Mouse (Mus musculus): ENCODE measurements around the gene Nop16. TPM values are rescaled to one million over a fixed set of nuclear protein-coding genes. Genes with fewer than 3 reads are reported as not detected.

The Nop16 gene
- polyA plus RNA-seq, 1 experiment from 2014 or later, result 69.1 TPM

DNA sequence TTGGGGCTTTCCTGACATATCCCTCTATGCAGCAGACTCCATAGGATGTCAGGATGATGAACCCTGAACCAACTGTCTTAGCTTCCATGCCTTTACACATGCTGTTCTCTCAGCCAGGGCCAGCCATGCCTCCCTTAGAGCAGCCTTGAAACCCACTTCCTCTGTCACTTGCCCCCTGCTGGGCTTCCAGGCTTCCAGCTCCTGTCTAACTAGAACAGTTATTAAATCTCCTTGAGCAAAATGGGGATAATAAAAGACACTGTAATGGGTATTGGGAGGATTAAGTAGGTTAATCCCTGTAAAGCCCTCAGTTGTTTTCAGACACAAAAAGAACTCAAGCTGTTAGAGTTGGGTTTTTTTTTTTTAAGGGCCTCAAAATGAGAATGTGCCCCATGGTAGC is 13.6 kb upstream of the Nop16 start:
- H3K4me2 ChIP-seq (ENCODE audit: low read length), result no peak overlapping the region
- no peak overlapping the region for H3K27ac ChIP-seq (ENCODE audit: low read depth, low read length)
- no peak overlapping the region for H3K4me3 ChIP-seq (ENCODE audit: low read length)
- no peaks in the 10 kb centered on the region for H3K27me3 ChIP-seq (replicated peaks; ENCODE audit: control insufficient read depth, insufficient read depth, low read length)
- H3K9ac ChIP-seq (ENCODE audit: low read depth, low read length), result no peak overlapping the region
- no peaks in the 10 kb centered on the region for H3K9me3 ChIP-seq (ENCODE audit: control insufficient read depth, low read length)
- peaks cover 10% of the 10 kb centered on the region for H3K36me3 ChIP-seq (ENCODE audit: control insufficient read depth, insufficient read depth, low read length)
- no peak for ATAC-seq
- H3K4me1 ChIP-seq (ENCODE audit: control insufficient read depth, insufficient read depth, low read depth, low read length), result peaks cover 6% of the 10 kb centered on the region

DNA sequence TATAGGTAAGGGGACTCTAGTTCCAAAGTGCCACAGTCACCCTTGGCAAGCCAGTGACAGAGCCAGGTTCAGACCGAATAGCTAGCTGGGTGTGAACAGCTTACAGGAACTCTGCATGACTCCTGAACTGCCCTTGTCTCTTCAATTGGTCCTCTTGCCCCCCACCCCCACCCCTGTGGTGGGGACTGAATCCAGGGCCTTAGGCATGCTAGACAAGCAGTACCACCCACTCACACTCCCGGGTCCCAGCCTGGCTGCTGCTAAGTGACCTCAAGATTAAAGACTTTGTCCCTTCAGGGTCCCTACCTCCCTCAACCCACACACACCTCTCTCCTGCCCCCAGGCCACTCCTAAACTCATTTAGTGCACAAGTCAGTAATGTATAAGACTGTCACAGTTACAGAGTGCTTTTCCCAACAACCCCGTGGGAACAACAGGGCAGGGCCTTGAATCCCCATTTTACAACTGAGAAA is 12.8 kb upstream of the Nop16 start:
- no peaks in the 10 kb centered on the region for H3K9me3 ChIP-seq (ENCODE audit: control insufficient read depth, low read length)
- H3K36me3 ChIP-seq (ENCODE audit: control insufficient read depth, insufficient read depth, low read length), result peaks cover 17% of the 10 kb centered on the region
- no peaks in the 10 kb centered on the region for H3K4me1 ChIP-seq (ENCODE audit: control insufficient read depth, insufficient read depth, low read depth, low read length)
- no peak for ATAC-seq
- H3K4me2 ChIP-seq (ENCODE audit: low read length), result no peak overlapping the region
- H3K9ac ChIP-seq (ENCODE audit: low read depth, low read length), result no peak overlapping the region
- no peak overlapping the region for H3K27ac ChIP-seq (ENCODE audit: low read depth, low read length)
- WGBS, result 63% methylated on average over 3 of the region's 3 CpGs
- no peak overlapping the region for H3K4me3 ChIP-seq (ENCODE audit: low read length)
- no peaks in the 10 kb centered on the region for H3K27me3 ChIP-seq (replicated peaks; ENCODE audit: control insufficient read depth, insufficient read depth, low read length)

DNA sequence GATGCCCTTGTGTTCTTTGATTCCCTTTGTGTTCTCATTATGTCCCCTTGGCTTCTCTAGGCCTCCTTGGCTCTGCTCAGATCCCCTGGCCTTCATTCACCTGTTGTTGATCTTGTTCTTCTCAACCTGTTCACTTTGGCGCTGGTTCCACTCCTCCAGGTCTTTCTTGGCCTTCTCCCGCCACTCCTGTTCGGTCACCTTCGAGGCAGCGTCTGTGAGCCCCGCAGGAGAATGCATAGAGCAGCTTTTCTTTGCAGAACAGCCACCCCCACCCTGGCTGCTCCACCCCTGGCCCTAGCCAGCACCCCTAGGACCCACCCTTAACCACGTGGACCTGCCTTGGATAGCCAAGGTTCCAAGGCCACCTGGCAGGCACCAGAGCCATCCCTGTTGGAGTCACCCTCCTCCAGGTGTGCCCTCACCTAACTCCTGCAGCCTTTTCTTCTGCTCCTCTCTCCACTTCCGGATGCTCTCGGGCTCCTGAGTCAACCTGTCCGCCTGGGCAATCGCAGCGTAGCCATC is 8.8 kb upstream of the Nop16 start:
- no peak overlapping the region for H3K4me2 ChIP-seq (ENCODE audit: low read length)
- H3K4me3 ChIP-seq (ENCODE audit: low read length), result no peak overlapping the region
- 91% methylated on average over 12 of the region's 12 CpGs for WGBS
- H3K4me1 ChIP-seq (ENCODE audit: control insufficient read depth, insufficient read depth, low read depth, low read length), result 0 out of 2 replicates have a peak, but pooled peaks cover 4% of the 10 kb centered on the region
- H3K9ac ChIP-seq (ENCODE audit: low read depth, low read length), result no peak overlapping the region
- H3K27ac ChIP-seq (ENCODE audit: low read depth, low read length), result no peak overlapping the region
- H3K9me3 ChIP-seq (ENCODE audit: control insufficient read depth, low read length), result no peaks in the 10 kb centered on the region
- H3K36me3 ChIP-seq (ENCODE audit: control insufficient read depth, insufficient read depth, low read length), result peaks cover 13% of the 10 kb centered on the region
- no peak for ATAC-seq
- no peaks in the 10 kb centered on the region for H3K27me3 ChIP-seq (replicated peaks; ENCODE audit: control insufficient read depth, insufficient read depth, low read length)

DNA sequence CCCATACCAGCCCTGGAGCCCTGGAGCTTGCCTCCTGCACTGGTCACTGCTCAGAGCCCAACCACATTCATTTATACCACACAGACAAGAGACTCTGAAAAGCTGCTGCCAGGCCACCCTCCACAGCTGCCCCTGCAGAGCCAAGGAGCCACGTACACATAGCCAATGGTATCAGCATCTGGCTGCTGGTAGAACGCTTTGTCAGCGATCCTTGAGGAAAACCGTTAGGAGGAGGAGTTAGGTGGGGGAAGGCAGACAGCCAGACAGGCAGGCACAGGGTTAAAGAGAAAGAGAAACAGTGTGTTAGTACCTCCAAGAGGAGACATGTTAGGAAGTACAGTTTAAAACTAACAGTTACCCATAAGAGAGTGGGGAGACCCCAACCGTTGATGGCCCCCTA is 7.0 kb upstream of the Nop16 start:
- Histone ChIP-seq H3K9me3 (ENCODE audit: control insufficient read depth, low read length) (no peaks in the 10 kb centered on the region), H3K4me1 (ENCODE audit: control insufficient read depth, insufficient read depth, low read depth, low read length) (peaks cover 8% of the 10 kb centered on the region; the same call in 1 of the 2 replicates), H3K27me3 (replicated peaks; ENCODE audit: control insufficient read depth, insufficient read depth, low read length) (no peaks in the 10 kb centered on the region), H3K9ac (ENCODE audit: low read depth, low read length) (no peak overlapping the region), H3K4me3 (ENCODE audit: low read length) (no peak overlapping the region), H3K4me2 (ENCODE audit: low read length) (no peak overlapping the region), H3K27ac (ENCODE audit: low read depth, low read length) (no peak overlapping the region), H3K36me3 (ENCODE audit: control insufficient read depth, insufficient read depth, low read length) (peaks cover 15% of the 10 kb centered on the region)
- ATAC-seq, result 0 out of 2 replicates have a peak, but pooled peaks have one; percentile 13
- 60% methylated on average over 5 of the region's 5 CpGs for WGBS

DNA sequence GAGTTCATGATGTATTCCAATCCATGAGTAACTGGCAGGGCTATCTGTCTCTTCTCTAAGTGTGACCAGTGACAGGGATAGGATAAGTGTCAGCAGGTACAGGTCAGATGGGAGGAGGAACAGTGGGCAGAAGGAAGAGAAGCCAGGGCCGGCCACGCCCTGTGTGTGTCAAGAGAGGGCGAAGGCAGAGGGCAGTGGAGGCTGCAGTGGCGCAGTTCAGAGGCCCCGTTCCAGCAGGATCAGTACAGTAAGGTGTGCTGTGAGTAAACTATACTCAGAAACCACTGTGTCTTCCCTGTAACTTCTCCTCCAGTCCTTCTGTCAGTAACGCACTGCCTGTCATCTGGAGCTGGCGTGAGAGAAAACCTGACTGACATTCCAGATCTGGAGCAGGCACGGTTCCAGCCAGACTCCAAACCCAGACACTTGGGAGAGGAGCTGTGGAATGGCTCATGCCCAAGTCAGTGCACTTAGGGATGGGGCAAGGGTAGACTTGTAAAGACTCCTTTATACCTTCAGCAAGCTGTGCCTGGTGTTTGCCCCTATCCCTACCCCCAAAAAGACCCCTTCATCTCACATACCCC is 6.3 kb upstream of the Nop16 start:
- Histone ChIP-seq H3K4me1 (ENCODE audit: control insufficient read depth, insufficient read depth, low read depth, low read length) (peaks cover 14% of the 10 kb centered on the region), H3K36me3 (ENCODE audit: control insufficient read depth, insufficient read depth, low read length) (peaks cover 15% of the 10 kb centered on the region), H3K9ac (ENCODE audit: low read depth, low read length) (peak overlapping the region; percentile 22; the same call in 1 of the 2 replicates), H3K4me2 (ENCODE audit: low read length) (no peak overlapping the region), H3K9me3 (ENCODE audit: control insufficient read depth, low read length) (no peaks in the 10 kb centered on the region), H3K27me3 (replicated peaks; ENCODE audit: control insufficient read depth, insufficient read depth, low read length) (no peaks in the 10 kb centered on the region), H3K27ac (ENCODE audit: low read depth, low read length) (0 out of 2 replicates have a peak overlapping the region, but pooled peaks have one; percentile 12), H3K4me3 (ENCODE audit: low read length) (no peak overlapping the region)
- WGBS, result 85% methylated on average over 8 of the region's 8 CpGs
- ATAC-seq, result no peak

DNA sequence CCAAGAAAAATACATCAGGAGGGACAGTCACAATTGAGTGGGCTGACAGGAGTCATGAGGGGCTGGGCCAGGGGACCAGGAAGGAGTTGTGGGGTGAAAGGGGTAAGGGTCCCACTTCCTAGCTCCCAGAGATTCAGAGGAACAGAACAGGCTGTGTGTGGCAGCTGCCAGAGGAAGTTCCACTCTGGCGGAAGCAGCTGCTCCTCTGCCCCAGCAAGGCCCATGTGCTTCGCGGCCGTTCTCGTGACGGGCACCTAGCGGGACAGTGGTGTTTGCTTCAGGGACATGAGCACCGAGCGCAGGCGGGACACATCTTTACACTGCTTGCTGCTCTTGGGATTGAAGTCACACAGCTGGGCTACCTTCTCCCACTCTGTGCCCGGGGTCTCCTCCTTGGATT is 3.7 kb upstream of the Nop16 start:
- H3K4me3 ChIP-seq (ENCODE audit: low read length), result no peak overlapping the region
- no peak overlapping the region for H3K4me2 ChIP-seq (ENCODE audit: low read length)
- ATAC-seq, result no peak
- H3K4me1 ChIP-seq (ENCODE audit: control insufficient read depth, insufficient read depth, low read depth, low read length), result peaks cover 25% of the 10 kb centered on the region
- WGBS, result 82% methylated on average over 11 of the region's 11 CpGs
- no peaks in the 10 kb centered on the region for H3K9me3 ChIP-seq (ENCODE audit: control insufficient read depth, low read length)
- no peak overlapping the region for H3K9ac ChIP-seq (ENCODE audit: low read depth, low read length)
- no peaks in the 10 kb centered on the region for H3K27me3 ChIP-seq (replicated peaks; ENCODE audit: control insufficient read depth, insufficient read depth, low read length)
- peaks cover 13% of the 10 kb centered on the region for H3K36me3 ChIP-seq (ENCODE audit: control insufficient read depth, insufficient read depth, low read length)
- H3K27ac ChIP-seq (ENCODE audit: low read depth, low read length), result no peak overlapping the region

DNA sequence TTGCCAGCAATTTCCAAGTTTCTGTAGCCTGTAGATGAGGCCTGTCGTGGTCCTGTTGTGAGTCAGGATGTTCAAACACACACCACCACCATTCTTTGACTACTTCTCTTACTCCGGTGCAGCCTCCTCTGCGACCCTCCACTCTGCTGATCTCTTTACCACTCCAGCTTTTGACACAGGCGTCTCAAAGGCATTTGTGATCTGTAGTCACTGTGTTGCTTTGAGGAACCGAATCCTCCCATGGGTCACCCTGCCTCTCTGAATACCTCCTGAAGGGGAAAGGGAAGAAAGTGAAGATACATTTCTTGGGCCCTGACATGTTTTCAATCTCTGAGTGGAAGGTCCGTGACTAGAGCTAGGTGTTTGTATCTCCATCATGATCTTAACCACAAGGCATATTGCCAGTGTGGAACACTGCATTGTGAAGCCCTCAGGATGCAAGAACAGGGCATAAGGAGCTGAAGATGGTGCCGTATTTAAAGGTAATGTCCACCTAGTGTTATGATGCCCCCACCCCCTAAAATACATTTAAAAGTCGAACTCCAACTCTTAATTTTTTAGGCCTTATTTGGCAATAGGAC is 2.0 kb upstream of the Nop16 start:
- peaks cover 2% of the 10 kb centered on the region; the same call in 1 of the 2 replicates for H3K36me3 ChIP-seq (ENCODE audit: control insufficient read depth, insufficient read depth, low read length)
- H3K4me2 ChIP-seq (ENCODE audit: low read length), result peak overlapping the region; percentile 76
- ATAC-seq, result no peak
- H3K9ac ChIP-seq (ENCODE audit: low read depth, low read length), result no peak overlapping the region
- H3K9me3 ChIP-seq (ENCODE audit: control insufficient read depth, low read length), result no peaks in the 10 kb centered on the region
- H3K27me3 ChIP-seq (replicated peaks; ENCODE audit: control insufficient read depth, insufficient read depth, low read length), result no peaks in the 10 kb centered on the region
- H3K27ac ChIP-seq (ENCODE audit: low read depth, low read length), result no peak overlapping the region
- 94% methylated on average over 8 of the region's 8 CpGs for WGBS
- H3K4me1 ChIP-seq (ENCODE audit: control insufficient read depth, insufficient read depth, low read depth, low read length), result peaks cover 25% of the 10 kb centered on the region
- H3K4me3 ChIP-seq (ENCODE audit: low read length), result peak overlapping the region; percentile 92; the same call in 1 of the 2 replicates

DNA sequence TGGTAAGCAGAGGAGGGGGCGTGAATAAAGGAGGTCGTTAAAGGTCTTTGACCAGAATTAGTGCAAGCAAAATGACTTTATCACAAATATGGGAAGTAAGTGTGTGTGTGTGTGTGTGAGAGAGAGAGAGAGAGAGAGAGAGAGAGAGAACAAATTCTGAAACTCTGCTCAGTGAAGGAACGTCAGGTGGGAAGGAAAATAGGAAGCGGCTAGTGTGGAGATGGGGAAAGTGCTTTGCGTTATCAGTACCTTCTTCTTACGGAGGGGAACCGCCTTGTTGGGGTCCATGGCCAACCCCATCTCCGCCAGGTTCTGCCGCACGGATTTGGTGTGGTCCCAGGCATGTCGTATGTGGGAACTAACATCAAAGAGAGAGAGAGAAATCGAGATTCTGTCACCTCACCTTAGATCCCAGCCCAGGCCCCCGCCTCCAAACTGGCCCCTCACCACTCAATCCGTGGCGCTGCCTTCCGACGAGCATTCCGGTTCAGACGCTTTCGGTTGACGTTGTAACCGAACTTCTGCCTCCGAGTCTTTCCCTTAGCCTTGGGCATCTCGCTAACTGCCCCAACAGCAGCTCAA is 385 bp downstream of the Nop16 start:
- peak overlapping the region; percentile 62 for H3K4me2 ChIP-seq (ENCODE audit: low read length)
- H3K27me3 ChIP-seq (replicated peaks; ENCODE audit: control insufficient read depth, insufficient read depth, low read length), result no peaks in the 10 kb centered on the region
- H3K36me3 ChIP-seq (ENCODE audit: control insufficient read depth, insufficient read depth, low read length), result peaks cover 3% of the 10 kb centered on the region
- ATAC-seq, result peak; percentile 7; the same call in 1 of the 2 replicates
- no peaks in the 10 kb centered on the region for H3K9me3 ChIP-seq (ENCODE audit: control insufficient read depth, low read length)
- peak overlapping the region; percentile 72 for H3K9ac ChIP-seq (ENCODE audit: low read depth, low read length)
- H3K27ac ChIP-seq (ENCODE audit: low read depth, low read length), result peak overlapping the region; percentile 60
- H3K4me3 ChIP-seq (ENCODE audit: low read length), result peak overlapping the region; percentile 92
- H3K4me1 ChIP-seq (ENCODE audit: control insufficient read depth, insufficient read depth, low read depth, low read length), result peaks cover 21% of the 10 kb centered on the region
- 2% methylated on average over 24 of the region's 24 CpGs for WGBS

DNA sequence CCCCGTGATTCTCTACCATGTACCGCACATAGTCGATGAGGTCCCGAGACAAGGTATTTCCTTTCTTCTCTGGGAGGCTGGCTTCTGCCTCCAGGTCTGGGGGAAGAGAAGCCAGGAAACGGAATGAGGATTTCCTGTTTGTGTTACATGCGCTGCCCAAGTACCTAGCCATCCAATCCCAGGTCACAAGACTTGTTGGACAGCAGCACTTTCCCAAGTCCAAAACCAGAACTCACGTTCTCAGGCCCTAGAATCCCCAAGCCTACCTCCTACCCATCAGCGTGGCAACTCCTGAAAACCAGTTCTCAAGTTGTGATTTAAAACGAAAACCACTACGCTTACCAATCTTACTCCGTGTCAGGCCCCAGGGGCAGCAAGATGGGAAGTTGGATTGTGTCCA is 4.1 kb downstream of the Nop16 start:
- H3K4me2 ChIP-seq (ENCODE audit: low read length), result no peak overlapping the region
- H3K4me3 ChIP-seq (ENCODE audit: low read length), result no peak overlapping the region
- no peak overlapping the region for H3K27ac ChIP-seq (ENCODE audit: low read depth, low read length)
- ATAC-seq, result no peak
- no peaks in the 10 kb centered on the region for H3K9me3 ChIP-seq (ENCODE audit: control insufficient read depth, low read length)
- peaks cover 15% of the 10 kb centered on the region for H3K36me3 ChIP-seq (ENCODE audit: control insufficient read depth, insufficient read depth, low read length)
- no peak overlapping the region for H3K9ac ChIP-seq (ENCODE audit: low read depth, low read length)
- 93% methylated on average over 11 of the region's 11 CpGs for WGBS
- H3K27me3 ChIP-seq (replicated peaks; ENCODE audit: control insufficient read depth, insufficient read depth, low read length), result no peaks in the 10 kb centered on the region
- peaks cover 9% of the 10 kb centered on the region for H3K4me1 ChIP-seq (ENCODE audit: control insufficient read depth, insufficient read depth, low read depth, low read length)
